Mouse (Mus musculus) neural tube, embryonic 14.5 days (tissue): Measurements from ENCODE around the gene Col2a1. TPM values are rescaled to one million over a fixed set of nuclear protein-coding genes. Genes with fewer than 3 reads are reported as not detected.

Experiments used
- ATAC-seq: fragments of 200-750 bp; cut with Nextera tagmentation; 2 replicates; pipeline ENCODE4 v1.8.0; 2017; ENCODE audit warnings: low read depth, mild to moderate bottlenecking, moderate TSS enrichment, moderate library complexity
- H3K27ac ChIP-seq: fragments of 300-500 bp; sonication (generic); 2 replicates; pipeline ENCODE4 v1.5.1; 2014; ENCODE audit warnings: low read depth, mild to moderate bottlenecking, control low read depth, low read length, moderate library complexity, mixed read lengths
- H3K27me3 ChIP-seq: fragments of 300-500 bp; sonication (generic); 2 replicates; pipeline ENCODE4 v1.6.1; 2014; ENCODE audit warnings: low read length; ENCODE audit not compliant: control insufficient read depth, insufficient read depth
- H3K36me3 ChIP-seq: fragments of 300-500 bp; sonication (generic); 2 replicates; pipeline ENCODE4 v1.6.1; 2014; ENCODE audit warnings: low read length, mixed read lengths; ENCODE audit not compliant: control insufficient read depth, insufficient read depth
- H3K4me1 ChIP-seq: fragments of 300-500 bp; sonication (generic); 2 replicates; pipeline ENCODE4 v1.6.1; 2014; ENCODE audit warnings: low read length; ENCODE audit not compliant: control insufficient read depth, insufficient read depth
- H3K4me2 ChIP-seq: fragments of 300-500 bp; sonication (generic); 2 replicates; pipeline ENCODE4 v1.6.1; 2014; ENCODE audit warnings: mild to moderate bottlenecking, low read depth, low read length, control low read depth
- H3K4me3 ChIP-seq: fragments of 300-500 bp; sonication (generic); 2 replicates; pipeline ENCODE4 v1.5.1; 2014; ENCODE audit warnings: low read depth, low read length, control low read depth, mixed read lengths
- H3K9ac ChIP-seq: fragments of 300-500 bp; sonication (generic); replicated peaks from 2 replicates; pipeline ENCODE4 v1.6.1; 2014; ENCODE audit warnings: low read depth, mild to moderate bottlenecking, control low read depth, low read length, mixed read lengths
- H3K9me3 ChIP-seq: fragments of 300-500 bp; sonication (generic); 2 replicates; pipeline ENCODE4 v1.6.1; 2016; ENCODE audit warnings: low read length; ENCODE audit not compliant: control insufficient read depth
- WGBS: fragments of 180-500 bp; shearing (Covaris S2); extraction: QIAGEN DNeasy Blood & Tissue Kit; methylation state at CpG from one replicate; pipeline ENCODE4 v1.1.7; 2014; 5-methylcytosine and 5-hydroxymethylcytosine counted together
- polyA plus RNA-seq: library from polyadenylated mRNA; unstranded; fragments of >200 nt; fragmentation: Nextera tagmentation; extraction: Ambion mirVana; gene quantifications from 2 replicates; pipeline ENCODE4 v1.2.1, GENCODE M21; 2014

The Col2a1 gene
- polyA plus RNA-seq, 1 experiment from 2014 or later, result 11.3 TPM

- H3K4me1 ChIP-seq, result no peaks in the 10 kb centered on the region
- H3K4me3 ChIP-seq, result no peak overlapping the region
- ATAC-seq, result no peak
- 50% methylated on average over 11 of the region's 11 CpGs for WGBS
- no peaks in the 10 kb centered on the region for H3K27me3 ChIP-seq
- H3K9ac ChIP-seq, result 0 out of 2 replicates have a peak overlapping the region, but pooled peaks have one; percentile 21
- no peaks in the 10 kb centered on the region for H3K9me3 ChIP-seq
- no peak overlapping the region for H3K4me2 ChIP-seq
- no peak overlapping the region for H3K27ac ChIP-seq
- H3K36me3 ChIP-seq, result 0 out of 2 replicates have a peak, but pooled peaks cover 6% of the 10 kb centered on the region
These were observed 31.1 kb downstream of the Col2a1 start for GRCm38 (mm10) chr15:97973248-97974005.

- H3K27me3 ChIP-seq, result no peaks in the 10 kb centered on the region
- no peak overlapping the region for H3K27ac ChIP-seq
- H3K9me3 ChIP-seq, result no peaks in the 10 kb centered on the region
- H3K36me3 ChIP-seq, result 0 out of 2 replicates have a peak, but pooled peaks cover 4% of the 10 kb centered on the region
- H3K4me3 ChIP-seq, result no peak overlapping the region
- no peak overlapping the region for H3K4me2 ChIP-seq
- H3K9ac ChIP-seq, result no peak overlapping the region
- no peaks in the 10 kb centered on the region for H3K4me1 ChIP-seq
- 91% methylated on average over 6 of the region's 6 CpGs for WGBS
- ATAC-seq, result no peak
These were observed 31.9 kb downstream of the Col2a1 start for GRCm38 (mm10) chr15:97972580-97972979.

- Histone ChIP-seq H3K9ac (no peak overlapping the region), H3K9me3 (no peaks in the 10 kb centered on the region), H3K4me2 (no peak overlapping the region), H3K4me1 (no peaks in the 10 kb centered on the region), H3K36me3 (0 out of 2 replicates have a peak, but pooled peaks cover 3% of the 10 kb centered on the region), H3K27me3 (no peaks in the 10 kb centered on the region), H3K4me3 (no peak overlapping the region), H3K27ac (no peak overlapping the region)
- WGBS, result 58% methylated on average over 6 of the region's 6 CpGs
- no peak for ATAC-seq
These were observed 34.2 kb downstream of the Col2a1 start for GRCm38 (mm10) chr15:97970299-97970698.

- no peak overlapping the region for H3K4me3 ChIP-seq
- peak overlapping the region; percentile 74 for H3K4me2 ChIP-seq
- no peak overlapping the region for H3K27ac ChIP-seq
- ATAC-seq, result no peak
- H3K36me3 ChIP-seq, result 0 out of 2 replicates have a peak, but pooled peaks cover 3% of the 10 kb centered on the region
- H3K9ac ChIP-seq, result no peak overlapping the region; the same call in 1 of the 2 replicates
- H3K27me3 ChIP-seq, result no peaks in the 10 kb centered on the region
- 75% methylated on average over 17 of the region's 17 CpGs for WGBS
- no peaks in the 10 kb centered on the region for H3K9me3 ChIP-seq
- H3K4me1 ChIP-seq, result no peaks in the 10 kb centered on the region
These were observed 39.0 kb downstream of the Col2a1 start for GRCm38 (mm10) chr15:97965311-97966045.

GRCm38 (mm10) chr15:97964836-97965187 lies 39.7 kb downstream of the Col2a1 start:
- H3K4me3 ChIP-seq, result peak overlapping the region; percentile 53
- no peaks in the 10 kb centered on the region for H3K9me3 ChIP-seq
- no peaks in the 10 kb centered on the region for H3K4me1 ChIP-seq
- ATAC-seq, result peak; percentile 31; the same call in 1 of the 2 replicates
- H3K9ac ChIP-seq, result peak overlapping the region; percentile 55
- no peaks in the 10 kb centered on the region for H3K27me3 ChIP-seq
- 21% methylated on average over 7 of the region's 7 CpGs for WGBS
- peak overlapping the region; percentile 56 for H3K27ac ChIP-seq
- 0 out of 2 replicates have a peak, but pooled peaks cover 3% of the 10 kb centered on the region for H3K36me3 ChIP-seq
- H3K4me2 ChIP-seq, result peak overlapping the region; percentile 74

GRCm38 (mm10) chr15:97963989-97964835 lies 40.3 kb downstream of the Col2a1 start, which contains the start of gene Tmem106c:
Gene Tmem106c (plus strand): TSS chr15:97964200.
- no peaks in the 10 kb centered on the region for H3K36me3 ChIP-seq
- peak within 1 kb of the TSS; percentile 53 for H3K4me3 ChIP-seq
- H3K27me3 ChIP-seq, result no peaks in the 10 kb centered on the region
- ATAC-seq, result peak; percentile 92
- peak within 1 kb of the TSS; percentile 56 for H3K27ac ChIP-seq
- under 1% methylated on average over 66 of the region's 67 CpGs for WGBS
- peak within 1 kb of the TSS; percentile 55 for H3K9ac ChIP-seq
- H3K4me1 ChIP-seq, result no peaks in the 10 kb centered on the region
- H3K4me2 ChIP-seq, result peak within 1 kb of the TSS; percentile 74
- no peaks in the 10 kb centered on the region for H3K9me3 ChIP-seq

- H3K4me3 ChIP-seq, result peak overlapping the region; percentile 53
- H3K9ac ChIP-seq, result peak overlapping the region; percentile 55
- 11% methylated on average over 13 of the region's 13 CpGs for WGBS
- H3K27me3 ChIP-seq, result no peaks in the 10 kb centered on the region
- no peak overlapping the region for H3K27ac ChIP-seq
- H3K36me3 ChIP-seq, result no peaks in the 10 kb centered on the region
- no peaks in the 10 kb centered on the region for H3K9me3 ChIP-seq
- peak overlapping the region; percentile 74 for H3K4me2 ChIP-seq
- 0 out of 2 replicates have a peak, but pooled peaks have one; percentile 16 for ATAC-seq
- no peaks in the 10 kb centered on the region for H3K4me1 ChIP-seq
These were observed 41.0 kb downstream of the Col2a1 start for GRCm38 (mm10) chr15:97963329-97963988.

GRCm38 (mm10) chr15:97956416-97956815 lies 48.1 kb downstream of the Col2a1 start:
- ATAC-seq, result no peak
- WGBS, result 77% methylated on average over 11 of the region's 11 CpGs

More at GRCm38 (mm10) chr15:97956416-97956815, 48.1 kb downstream of the Col2a1 start:
- H3K4me3 ChIP-seq, result no peak overlapping the region
- no peaks in the 10 kb centered on the region for H3K36me3 ChIP-seq
- H3K4me1 ChIP-seq, result no peaks in the 10 kb centered on the region
- H3K27ac ChIP-seq, result no peak overlapping the region
- no peak overlapping the region for H3K4me2 ChIP-seq
- no peak overlapping the region for H3K9ac ChIP-seq
- H3K9me3 ChIP-seq, result no peaks in the 10 kb centered on the region
- H3K27me3 ChIP-seq, result no peaks in the 10 kb centered on the region
